Mouse (Mus musculus) B cell, adult 2 months (primary cell): Measurements from ENCODE around the gene Eif2d.
A peak's percentile ranks its signal among the peaks of the same experiment; 100 is the strongest.

ENCODE experiments used
- DNase-seq, 2 experiments: peaks; one replicate each; pipeline ENCODE4 v3.0.0; 2022

Gene Eif2d

DNA sequence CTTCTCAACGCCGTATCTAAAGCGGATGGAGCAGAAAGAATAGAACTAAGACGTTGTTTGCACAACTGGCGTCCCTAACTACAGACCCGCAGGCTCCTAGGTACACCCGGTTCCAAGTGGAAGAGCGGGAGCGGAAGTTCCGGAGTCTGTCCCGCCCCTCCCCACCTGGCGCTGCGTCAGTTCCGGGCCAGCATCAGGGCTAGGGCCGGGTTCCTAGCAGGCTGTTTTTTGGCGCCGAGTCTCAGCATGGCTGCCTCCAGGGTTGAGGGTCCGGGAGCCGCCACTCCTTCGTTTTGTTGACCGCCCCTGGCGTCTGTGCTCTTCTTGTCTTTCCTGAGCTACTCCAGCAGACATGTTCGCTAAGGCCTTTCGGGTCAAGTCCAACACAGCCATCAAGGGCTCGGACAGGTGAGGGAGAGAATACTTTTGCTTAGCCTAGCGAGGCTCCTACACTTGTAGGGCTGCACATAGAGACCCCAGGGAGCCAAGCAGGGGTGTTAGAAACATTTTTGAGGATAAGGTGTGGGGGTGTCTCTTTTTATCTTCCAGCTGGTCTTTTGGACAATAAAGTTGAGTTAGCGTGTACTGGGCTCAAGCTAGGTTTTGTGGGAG, at the start of gene Eif2d:
TSS of gene Eif2d (plus strand) at position 164 of the 612 bp plus-strand sequence.
- peak; percentile 87 to 88 for DNase-seq

DNA sequence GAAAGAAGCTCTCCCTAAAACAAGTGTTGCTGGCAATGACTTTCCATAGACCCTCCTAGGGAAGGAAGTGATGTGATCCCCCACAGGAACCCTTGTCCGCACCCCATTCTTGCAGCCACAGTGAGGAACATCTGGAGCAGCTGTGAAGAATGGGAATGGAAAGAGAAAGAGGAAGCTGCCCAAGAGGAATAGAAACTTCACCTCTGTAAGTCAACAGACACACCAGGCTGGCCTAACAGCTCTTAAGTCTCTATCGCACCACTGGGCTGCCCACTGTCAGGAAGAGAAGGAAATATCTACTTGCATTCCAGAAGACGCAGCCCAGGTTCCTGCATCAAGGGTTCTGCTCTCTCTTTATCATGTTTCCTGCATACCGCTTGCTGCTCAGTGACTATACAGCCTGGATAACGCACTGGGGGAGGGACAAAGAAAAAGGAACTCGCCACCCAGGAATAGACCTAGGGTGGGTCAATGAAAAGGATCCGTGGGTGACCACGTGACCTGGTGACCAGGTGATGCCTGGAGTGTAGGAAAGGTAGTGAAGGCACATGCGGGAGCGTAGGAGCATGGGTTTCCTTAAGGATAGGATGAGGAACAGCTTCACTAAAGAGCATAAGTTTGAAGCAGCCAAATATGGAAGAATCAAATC, 49.1 kb upstream of the Eif2d start:
- peak; percentile 59 to 63 for DNase-seq

DNA sequence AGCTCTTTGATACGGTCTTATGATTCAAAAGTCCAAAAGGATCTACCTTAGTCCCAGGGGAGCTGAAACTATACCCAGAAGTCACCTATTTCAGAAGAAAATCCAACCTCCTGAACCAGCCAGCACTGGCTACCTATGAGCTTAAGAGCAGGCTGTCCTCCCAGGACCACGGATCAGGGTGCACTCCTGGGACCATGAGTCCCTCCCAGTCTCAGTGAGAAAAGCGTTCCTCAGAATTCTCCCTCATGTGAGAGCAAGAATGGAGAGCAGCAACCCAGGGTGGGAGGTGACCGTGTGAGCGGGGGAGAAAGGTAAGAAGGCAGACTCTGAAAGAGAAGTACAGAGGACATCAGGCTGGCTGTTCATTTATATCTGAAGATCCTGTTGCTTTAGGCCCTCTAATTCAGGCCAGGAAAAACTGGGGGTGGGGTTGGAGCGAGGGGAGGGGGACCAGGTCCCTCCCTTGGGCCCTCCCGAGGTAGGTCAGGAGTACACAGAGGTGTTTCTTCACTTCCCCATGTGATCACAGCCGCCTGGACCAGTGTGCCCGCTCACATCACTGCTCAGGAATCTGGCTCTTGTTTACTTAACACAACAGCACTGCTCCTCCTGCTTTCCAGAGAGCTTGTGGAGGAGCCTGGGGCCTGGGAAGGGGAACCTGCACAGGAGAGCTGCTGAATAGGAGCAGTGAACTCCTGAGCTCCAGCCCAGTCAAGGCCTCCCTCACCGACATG, 45.2 kb upstream of the Eif2d start:
- no peak for DNase-seq

DNA sequence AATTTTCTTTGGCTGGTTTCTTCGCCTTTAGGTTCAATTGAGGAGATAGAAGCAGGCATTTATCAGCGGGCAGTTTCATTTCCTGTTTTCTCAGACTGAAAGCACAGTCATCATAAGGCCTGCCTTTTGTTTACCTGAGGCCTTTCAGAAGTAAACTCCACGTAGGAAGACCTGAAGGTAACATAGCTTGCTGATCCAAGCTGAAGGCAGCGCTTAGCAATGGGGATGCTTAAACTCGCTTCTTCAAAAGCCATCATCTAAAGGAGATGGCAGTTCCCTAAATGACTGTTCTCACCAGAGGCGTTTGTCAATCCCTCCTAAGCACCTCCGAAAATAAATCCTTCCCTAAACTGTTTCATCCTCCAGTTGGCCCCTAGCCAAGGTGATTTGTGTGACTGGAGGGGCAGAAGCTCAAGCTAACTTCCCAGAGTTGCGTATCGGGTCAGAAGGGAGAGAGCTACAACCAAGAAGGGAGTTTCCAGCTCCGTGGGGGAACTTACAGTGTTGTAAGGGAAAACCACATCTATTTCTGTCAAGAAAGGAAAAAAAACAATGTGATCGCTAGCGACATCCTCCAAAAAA, 42.4 kb upstream of the Eif2d start:
- peak; percentile 65 to 71 for DNase-seq

DNA sequence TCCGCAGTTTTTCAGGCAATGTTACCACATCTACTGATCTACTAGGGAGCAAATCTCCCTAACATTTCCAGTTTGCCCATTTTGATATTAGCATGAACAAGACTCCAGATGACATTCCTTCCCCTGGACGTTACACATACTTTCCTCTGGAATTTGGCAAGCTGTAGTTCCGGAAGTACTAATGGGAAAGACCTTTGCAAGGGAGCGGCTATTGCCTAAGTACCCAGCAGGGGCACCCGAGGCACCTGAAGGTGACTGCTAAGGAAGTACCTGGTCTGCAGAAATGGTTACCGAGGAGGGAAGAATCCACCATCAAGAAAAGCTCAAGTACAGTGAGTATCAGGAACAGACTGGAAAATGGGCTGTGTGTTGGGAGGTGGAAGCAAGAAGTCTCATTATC, 40.4 kb upstream of the Eif2d start:
- DNase-seq = no peak

DNA sequence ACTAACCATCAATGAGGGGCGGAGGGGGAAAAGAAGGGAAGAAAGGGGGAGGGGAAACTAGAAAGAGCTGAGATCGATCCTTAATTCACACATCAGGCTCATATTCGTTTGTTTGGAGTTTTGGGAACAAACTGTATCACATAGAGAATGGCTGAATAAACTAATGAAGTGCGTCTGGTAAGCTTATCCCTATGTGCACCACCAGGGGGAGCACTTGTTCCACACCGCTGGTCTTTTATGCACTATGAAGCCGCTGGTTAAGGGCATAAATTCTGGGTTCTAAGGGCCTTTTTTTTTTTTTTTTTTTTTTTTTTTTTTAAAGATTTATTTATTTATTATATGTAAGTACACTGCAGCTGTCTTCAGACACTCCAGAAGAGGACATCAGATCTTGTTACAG, 37.0 kb upstream of the Eif2d start:
- DNase-seq = peak; percentile 83 to 86

DNA sequence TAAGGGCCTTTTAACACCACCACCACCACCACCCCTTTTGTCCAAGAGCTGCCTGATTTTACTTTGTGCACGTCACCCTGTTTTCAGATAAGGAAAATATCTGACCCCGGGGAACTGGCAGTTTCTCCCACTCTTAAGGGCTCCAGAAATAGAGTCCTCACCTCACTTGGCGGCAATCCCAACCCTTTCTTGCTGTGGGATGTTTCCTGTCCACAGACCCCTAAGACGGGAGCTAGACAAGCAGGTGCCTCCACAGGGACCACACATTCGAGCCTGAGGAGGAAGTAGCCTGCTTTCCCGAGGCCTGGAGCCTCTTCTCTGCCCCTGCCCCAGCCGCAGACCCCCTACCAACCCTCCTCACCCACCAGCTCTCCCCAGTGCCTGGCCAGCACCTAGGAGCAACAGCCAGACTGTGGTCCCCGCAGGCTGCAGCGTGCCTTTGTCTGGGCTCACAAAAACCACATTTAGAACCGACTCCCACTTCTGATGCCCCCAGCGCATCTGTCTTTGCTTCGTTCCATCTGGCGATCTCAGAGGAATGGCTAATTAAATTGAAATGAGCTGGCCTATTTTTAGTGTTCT, 36.5 kb upstream of the Eif2d start:
- no peak for DNase-seq

DNA sequence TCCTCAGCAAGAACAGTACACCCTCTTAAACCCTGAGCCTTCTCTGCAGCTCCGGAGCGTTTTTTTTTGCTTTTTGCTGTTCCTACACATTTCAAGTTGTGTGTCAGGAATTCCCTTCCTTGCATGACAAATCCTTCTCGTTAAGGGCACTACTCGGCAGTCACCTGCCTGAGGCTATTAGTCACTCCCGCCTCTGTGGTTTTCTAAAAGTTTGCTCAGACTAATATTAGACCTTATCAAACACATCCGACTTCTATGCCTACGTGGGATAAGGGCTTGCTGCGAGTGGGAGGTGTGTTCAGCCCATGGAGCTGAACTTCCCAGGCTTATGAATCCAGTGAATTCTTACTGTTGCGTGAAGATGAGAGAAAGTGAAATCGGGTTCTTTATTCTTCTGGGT, 34.5 kb upstream of the Eif2d start:
- DNase-seq = no peak

DNA sequence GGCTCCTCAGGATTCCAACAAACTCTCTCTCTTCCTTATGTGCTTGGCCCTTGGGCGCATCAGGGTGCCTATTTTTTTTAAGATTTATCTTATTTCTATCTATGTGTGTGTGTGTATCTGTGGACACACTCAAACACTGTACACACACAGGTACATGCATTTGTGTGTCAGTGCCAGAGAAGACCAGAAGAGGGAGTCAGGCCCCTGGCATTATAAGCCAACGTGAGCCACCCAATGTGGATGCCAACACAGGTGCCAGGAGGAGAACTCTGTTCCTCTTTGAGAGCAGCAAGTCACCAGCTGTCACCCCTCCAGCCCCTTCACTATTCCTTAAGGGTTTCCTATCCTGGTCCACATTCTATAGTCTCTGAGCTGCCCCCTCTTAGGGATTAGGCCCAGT, 34.0 kb upstream of the Eif2d start:
- peak; percentile 77 to 80 for DNase-seq

DNA sequence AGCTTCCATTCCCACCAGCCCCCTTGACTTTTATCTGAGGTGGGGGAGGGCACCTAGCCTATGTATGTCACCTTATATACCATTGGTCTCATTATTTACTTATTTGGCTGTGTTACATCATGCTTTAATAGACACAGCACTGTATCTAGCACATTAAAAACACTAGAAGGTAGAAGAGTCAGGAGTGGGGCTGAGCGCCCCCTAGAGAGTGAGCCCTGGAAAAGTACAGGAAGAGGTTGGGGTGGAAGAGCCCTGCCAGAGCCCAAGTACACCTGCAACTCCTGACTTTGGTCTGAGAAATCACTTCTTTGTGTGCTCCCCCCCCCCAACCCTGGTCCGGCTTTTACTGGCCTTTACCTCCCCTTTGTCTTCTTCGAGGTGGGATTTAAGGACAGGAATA, 31.0 kb upstream of the Eif2d start:
- DNase-seq = peak; percentile 64 to 65

DNA sequence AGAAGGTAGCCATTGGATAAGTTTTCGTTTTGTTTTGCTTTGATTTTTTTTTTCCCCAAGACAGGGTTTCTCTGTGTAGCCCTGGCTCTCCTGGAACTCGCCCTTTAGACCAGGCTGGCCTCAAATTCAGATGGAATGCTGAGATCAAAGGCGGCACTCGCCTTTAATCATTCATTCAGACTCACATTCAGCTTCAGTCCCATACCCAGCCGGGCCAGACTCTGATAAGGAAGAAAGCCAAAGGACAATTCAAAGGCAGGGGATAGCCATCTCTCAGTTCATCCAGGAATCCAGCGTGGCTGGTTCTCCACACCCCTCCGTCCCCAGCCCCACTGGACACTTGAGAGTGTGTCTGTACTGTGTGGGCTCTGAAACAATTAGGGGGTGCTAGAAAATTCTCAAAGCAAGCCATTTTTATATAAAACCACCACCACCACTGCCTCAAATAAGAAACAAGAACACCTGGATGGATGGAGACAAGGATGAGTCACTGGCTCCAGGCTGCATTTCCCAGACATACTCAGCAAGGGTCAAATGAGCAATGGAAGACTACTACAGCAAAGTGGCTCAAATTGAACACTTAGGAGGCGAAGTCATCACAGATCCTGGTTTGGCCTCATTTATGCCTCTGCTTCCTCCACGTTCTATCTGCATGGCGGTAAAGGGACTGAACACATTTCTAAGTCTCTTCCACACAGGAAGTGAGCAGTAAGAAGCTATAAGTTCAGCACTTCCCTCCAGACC, 29.3 kb upstream of the Eif2d start:
- no peak for DNase-seq

DNA sequence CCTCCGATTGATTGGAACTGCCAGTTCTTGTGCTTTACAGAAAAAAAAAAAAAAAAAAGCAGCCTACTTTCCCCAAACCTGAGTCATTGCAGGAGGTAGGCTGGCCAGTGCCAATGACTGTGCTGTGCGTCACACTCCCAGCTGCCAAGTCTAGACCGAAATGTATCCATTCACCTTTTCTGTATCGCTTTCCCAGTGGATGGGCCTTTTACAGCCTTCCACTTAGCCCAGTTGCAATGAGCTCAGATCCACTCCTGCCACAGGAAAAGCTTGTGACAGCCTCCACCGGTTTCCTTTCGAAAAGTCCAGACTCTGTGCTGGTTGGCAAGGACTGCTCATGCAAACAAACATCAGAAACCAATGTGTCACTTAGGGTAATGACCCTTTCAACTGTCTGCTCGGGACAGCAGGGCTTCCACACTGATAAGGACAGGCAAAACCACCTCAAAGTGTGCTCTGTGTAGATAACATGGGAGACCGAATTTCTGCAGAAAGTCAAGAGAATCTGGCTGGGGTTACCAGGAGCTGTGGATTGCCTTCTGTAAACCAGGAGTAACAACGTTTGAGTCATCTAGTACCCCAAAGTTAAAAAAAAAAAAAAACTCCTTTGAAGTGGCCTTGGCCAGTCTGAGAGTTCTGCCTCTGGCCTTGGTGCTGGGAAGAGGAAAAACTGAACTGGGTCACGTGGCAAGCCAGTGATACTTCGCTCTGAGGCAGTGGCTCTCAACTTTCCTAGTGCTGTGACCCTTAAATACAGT, 26.8 kb upstream of the Eif2d start:
- DNase-seq = no peak

DNA sequence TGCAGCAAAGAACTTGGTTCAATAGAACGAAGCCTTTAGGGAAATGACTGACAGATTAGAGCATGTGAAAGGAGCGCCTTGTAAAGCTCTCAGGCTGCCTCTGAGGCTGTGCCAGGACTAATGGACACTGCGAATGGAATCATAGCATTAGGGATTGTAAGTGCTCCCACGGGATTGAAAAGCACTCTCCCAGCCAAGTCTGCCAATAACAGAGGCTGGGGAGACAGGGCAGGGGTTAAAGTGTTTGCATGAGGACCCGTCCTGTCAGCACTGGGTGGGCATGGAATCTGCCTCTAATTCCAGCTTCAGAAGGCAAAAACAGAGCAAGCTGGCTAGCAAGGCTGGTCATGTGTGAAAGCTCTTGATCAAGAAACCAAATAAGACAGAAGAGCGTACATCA, 18.8 kb upstream of the Eif2d start:
- DNase-seq = no peak

DNA sequence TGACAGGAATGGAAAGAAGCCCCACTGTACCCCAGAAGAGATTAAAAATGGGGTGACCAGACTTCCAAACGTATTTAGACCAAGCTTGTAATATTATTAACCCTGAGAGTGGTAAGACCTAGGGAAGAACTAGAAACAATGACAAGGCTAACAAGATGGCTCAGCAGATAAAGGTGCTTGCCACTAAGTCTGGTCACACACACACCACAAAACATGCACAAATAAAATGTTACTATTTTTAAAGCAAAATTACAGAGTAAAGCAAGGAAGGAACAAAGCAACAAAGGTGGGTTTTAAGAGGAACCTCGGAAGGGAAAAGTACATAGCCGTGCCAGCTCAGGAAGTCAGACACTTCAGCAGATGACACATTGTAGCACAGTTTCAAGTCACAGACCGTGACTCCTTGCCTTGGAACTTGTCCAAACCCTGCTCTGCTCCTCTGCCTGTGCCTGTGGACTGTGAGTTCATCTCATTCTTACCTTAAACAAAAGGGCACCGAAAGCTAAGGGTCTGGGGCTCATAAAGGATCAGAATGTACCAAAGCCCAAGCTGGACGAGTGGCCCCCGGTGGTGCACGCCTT, 17.9 kb upstream of the Eif2d start:
- DNase-seq = peak; percentile 68 to 70

DNA sequence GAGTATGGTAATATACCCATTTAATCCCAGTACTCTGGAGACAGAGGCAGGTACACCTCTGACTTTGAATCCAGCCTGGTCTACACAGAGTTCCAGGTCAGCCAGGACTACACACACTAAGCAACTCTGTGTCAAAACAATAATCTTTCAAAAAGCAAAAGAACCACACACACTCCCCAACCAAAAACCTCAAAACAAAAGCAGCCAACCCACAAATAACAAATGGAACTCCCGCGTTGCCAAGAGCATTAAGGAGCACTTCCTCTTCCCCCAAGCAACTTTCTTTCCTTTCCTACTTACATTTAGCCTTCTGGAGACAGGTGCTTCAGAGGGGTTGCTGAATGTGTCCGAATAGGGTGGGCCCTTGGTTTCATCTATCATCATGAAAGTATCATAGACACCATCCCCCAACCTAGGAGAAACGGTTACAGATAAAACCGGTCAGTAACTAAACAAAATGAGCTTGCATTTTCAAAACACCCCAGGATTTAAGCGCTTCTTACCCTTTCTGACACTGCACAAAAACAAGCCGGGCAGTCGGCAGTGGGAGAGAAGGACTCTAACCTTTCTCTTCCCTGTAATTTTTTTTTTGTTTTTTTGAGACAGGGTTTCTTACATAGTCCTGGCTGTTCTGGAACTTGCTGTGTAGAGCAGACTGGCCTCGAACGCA, 16.9 kb upstream of the Eif2d start:
- DNase-seq = peak; percentile 33 to 37

DNA sequence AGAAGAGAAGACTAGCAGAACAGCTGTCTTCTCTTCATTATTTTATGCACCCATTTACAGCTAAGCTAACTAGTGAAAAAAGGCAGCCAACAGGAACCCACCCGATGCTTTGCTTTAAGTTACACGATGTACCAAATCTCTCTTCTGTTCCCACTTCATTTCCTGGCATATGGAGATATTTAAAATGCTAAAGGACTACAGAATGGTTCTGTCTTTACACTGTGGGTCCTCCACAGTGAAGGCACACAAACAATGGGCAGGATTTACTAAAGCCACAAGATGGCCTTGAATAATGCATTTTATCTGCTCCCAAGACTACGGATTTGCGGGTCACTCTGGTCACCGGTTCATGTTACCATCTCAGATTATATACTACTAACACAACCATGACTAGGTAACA, 15.9 kb upstream of the Eif2d start:
- no peak for DNase-seq

DNA sequence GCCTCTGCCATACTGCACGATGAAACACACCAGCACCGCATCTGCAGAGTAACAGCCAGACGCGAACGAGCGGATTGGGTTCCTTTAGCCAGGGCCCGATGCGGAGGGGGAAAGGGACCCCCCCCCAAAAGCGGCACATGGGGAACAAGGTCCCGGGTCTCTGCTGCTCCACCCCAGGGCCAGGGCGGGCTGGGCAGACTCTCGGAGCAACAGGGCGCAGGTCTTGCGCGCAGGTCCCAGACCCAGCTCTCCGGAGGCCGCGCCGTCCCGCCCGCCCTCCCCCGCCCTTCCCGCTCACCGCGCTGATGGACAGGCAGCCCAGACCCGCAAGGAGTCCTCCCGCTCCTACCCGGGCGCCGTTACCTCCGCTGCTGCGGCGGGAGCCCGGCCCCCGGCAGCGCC, 15.3 kb upstream of the Eif2d start:
- DNase-seq = peak in 1 of 2 experiments; percentile 37

DNA sequence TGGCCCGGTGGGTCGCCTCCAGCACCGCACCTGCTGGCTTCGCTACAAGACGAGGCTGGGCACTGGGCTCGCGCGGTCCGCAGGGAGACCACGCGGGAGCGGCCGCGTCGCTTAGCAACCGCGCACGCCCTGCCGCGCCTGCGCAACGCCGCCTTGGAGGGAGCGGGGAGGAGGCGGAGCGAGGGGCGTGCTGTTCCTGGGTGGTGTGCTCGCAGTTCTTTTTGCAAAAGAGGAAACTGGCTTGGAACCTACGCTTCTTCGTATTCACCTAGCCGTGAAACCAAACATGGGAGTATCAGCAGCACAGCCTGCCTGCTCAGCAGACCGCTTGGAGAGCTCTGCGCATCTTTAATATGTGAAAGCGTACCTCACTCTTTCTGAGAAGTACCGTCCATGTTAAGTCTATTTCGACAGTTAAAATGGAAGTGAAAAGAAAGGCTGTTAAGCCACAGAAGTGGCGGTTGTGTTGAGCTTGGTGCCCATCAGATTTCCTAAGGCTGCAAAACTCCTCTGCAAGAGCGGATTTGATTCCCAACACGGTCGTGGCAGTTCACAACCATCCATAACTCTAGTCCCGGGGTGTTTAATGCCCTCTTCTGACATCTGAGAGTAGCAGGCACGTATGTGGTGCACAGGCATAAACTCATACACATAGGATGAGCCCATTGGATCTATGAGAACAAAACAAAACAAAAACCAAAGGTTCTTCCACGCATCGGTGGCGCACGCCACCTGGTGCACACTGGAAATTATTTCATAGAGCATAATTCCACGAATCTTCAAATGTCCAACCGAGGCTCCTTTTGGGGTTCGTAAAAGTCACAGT, 14.6 kb upstream of the Eif2d start, which contains the start of gene Dyrk3:
TSS of gene Dyrk3 (minus strand) at position 150 of the 826 bp plus-strand sequence.
- DNase-seq = peak; percentile 95 to 96
